Mouse (Mus musculus) cortical plate, adult 2 months (tissue): ENCODE data around the gene Lrrc20.

Source experiments
- CTCF ChIP-seq: fragments of 200-500 bp; IDR thresholded peaks from 2 replicates; pipeline ENCODE4 v1.5.1; 2011; ENCODE audit warnings: mild to moderate bottlenecking, control low read depth, low read length; ENCODE audit not compliant: insufficient read depth; ENCODE audit errors: extremely low read depth
- POLR2A ChIP-seq: fragments of 200-500 bp; IDR thresholded peaks from 2 replicates; pipeline ENCODE4 v1.6.1; 2011; ENCODE audit warnings: mild to moderate bottlenecking, low read length, control low read depth; ENCODE audit not compliant: insufficient read depth; ENCODE audit errors: extremely low read depth

DNA sequence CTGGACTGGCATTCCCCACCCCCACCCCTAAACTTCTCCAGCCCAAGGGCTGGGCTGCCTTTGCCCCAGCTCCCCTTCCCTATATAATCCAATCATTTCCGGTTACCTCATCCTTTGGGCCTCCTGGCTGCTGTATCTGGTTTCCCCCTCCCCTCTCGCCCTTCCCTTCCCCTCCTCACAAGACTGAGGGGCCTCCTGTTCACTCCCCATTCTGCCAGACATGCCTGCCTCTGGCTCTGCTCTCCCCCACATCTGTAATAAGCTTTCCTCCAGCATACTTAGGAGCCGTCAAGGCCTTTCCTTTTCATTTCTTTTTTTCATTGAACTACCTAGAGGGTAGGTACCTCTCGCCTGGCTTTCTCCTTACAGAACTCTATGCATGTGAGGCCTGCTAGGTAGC lies 19.9 kb downstream of the Lrrc20 start:
- TF ChIP-seq CTCF, result no peak
- no peak for TF ChIP-seq POLR2A
